Mouse (Mus musculus) c-Kit-negative CD71-positive TER-119-positive erythroid progenitor cells, embryonic 14.5 days (primary cell): ENCODE results near the gene Acot9.

ENCODE experiments used
- DNase-seq: peaks from one replicate; pipeline ENCODE4 v3.0.0-alpha.2; 2013; ENCODE audit warnings: low read depth, low spot score

Acot9 gene

GRCm38 (mm10) chrX:155262235-155262914 is at the start of gene Acot9:
TSS of gene Acot9 (plus strand) at chrX:155262443.
- DNase-seq, result peak; percentile 58

- DNase-seq, result no peak
Measured at GRCm38 (mm10) chrX:155214291-155215136, 47.7 kb upstream of the Acot9 start.

GRCm38 (mm10) chrX:155215501-155216248 is 46.6 kb upstream of the Acot9 start:
- peak; percentile 16 for DNase-seq

GRCm38 (mm10) chrX:155216271-155216670 is 46.0 kb upstream of the Acot9 start, which contains the start of gene Sat1:
TSS of gene Sat1 (minus strand) at chrX:155216449.
- peak; percentile 73 for DNase-seq

- no peak for DNase-seq
Measured at GRCm38 (mm10) chrX:155218277-155218676, 44.0 kb upstream of the Acot9 start.

- DNase-seq, result no peak
Measured at GRCm38 (mm10) chrX:155256856-155257255, 5.4 kb upstream of the Acot9 start.

- no peak for DNase-seq
Measured at GRCm38 (mm10) chrX:155262915-155263252, 641 bp downstream of the Acot9 start.

- no peak for DNase-seq
Measured at GRCm38 (mm10) chrX:155278483-155278882, 16.2 kb downstream of the Acot9 start.

- DNase-seq, result no peak
Measured at GRCm38 (mm10) chrX:155280427-155281044, 18.3 kb downstream of the Acot9 start.

- no peak for DNase-seq
Measured at GRCm38 (mm10) chrX:155306390-155306789, 44.1 kb downstream of the Acot9 start.

GRCm38 (mm10) chrX:155318005-155318404 is 55.8 kb downstream of the Acot9 start:
- DNase-seq, result peak; percentile 15

GRCm38 (mm10) chrX:155337567-155337904 is 75.3 kb downstream of the Acot9 start:
- DNase-seq, result no peak

GRCm38 (mm10) chrX:155337905-155338721 is 75.9 kb downstream of the Acot9 start:
- peak; percentile 52 for DNase-seq

GRCm38 (mm10) chrX:155340654-155341053 is 78.4 kb downstream of the Acot9 start, which contains the start of gene Prdx4:
TSS of gene Prdx4 (minus strand) at chrX:155340754.
- no peak for DNase-seq

- no peak for DNase-seq
Measured at GRCm38 (mm10) chrX:155346249-155346648, 84.0 kb downstream of the Acot9 start.
